Mouse (Mus musculus): Measurements from ENCODE around the gene Hnf1a. TPM values are rescaled to one million over a fixed set of nuclear protein-coding genes. Genes with fewer than 3 reads are reported as not detected.

Gene Hnf1a
- polyA plus RNA-seq, 1 experiment from 2014 or later: 6.8 TPM

DNA sequence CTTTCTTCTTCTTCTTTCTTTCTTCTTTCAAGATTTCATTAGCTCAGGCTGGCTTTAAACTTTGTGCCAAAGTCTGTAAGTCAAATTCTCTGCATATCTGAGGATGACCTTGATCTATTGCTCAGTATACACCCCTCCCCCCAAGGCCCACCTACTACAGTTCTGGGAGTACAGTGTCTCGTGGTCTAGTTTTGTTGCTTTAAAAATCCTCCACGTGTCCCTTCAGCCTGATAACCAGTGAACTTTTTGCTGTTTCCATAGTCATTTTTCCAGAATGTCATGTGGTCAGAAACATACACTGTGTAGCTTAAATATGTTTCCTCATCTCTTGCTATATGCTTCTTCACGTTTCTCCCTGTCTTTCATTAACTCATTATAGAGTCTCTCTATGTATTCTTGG, 39.1 kb upstream of the Hnf1a start:
- Histone ChIP-seq H3K27ac (ENCODE audit: low read depth, low read length) (no peak overlapping the region), H3K4me1 (ENCODE audit: control insufficient read depth, insufficient read depth, low read length) (peaks cover 19% of the 10 kb centered on the region), H3K9me3 (ENCODE audit: control insufficient read depth, low read length) (no peaks in the 10 kb centered on the region), H3K9ac (ENCODE audit: low read depth, low read length) (no peak overlapping the region), H3K4me3 (ENCODE audit: low read length) (peak overlapping the region; percentile 100), H3K36me3 (ENCODE audit: control insufficient read depth, insufficient read depth, low read length) (no peaks in the 10 kb centered on the region), H3K4me2 (replicated peaks; ENCODE audit: low read depth, low read length) (peak overlapping the region; percentile 75), H3K27me3 (ENCODE audit: control insufficient read depth, insufficient read depth, low read length) (no peaks in the 10 kb centered on the region)
- 49% methylated on average over 3 of the region's 3 CpGs for WGBS
- ATAC-seq (ENCODE audit: low FRiP score, low TSS enrichment): no peak

DNA sequence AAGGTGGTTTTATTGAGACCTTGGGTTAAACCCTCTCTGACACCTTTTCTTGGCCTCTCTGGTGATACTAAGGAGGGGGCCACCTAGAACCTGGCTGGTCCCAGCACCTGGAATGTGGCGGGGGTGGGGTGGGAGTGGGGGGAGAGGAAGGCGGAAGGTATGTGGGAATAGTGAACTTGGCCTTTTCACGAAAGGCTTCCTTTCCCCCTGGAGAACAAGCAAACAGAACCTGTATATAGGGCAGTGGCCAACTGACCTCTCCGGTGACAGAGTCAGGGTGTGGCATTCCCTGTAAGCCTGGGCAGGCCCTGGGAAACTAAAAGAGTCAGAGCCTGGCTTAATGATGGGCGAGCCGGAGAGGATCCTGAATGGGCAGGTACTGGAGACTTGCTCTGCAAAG, 38.2 kb upstream of the Hnf1a start:
- Histone ChIP-seq H3K36me3 (ENCODE audit: control insufficient read depth, insufficient read depth, low read length) (no peaks in the 10 kb centered on the region), H3K4me1 (ENCODE audit: control insufficient read depth, insufficient read depth, low read length) (peaks cover 19% of the 10 kb centered on the region), H3K4me3 (ENCODE audit: low read length) (no peak overlapping the region), H3K27me3 (ENCODE audit: control insufficient read depth, insufficient read depth, low read length) (no peaks in the 10 kb centered on the region), H3K27ac (ENCODE audit: low read depth, low read length) (no peak overlapping the region), H3K4me2 (replicated peaks; ENCODE audit: low read depth, low read length) (no peak overlapping the region), H3K9me3 (ENCODE audit: control insufficient read depth, low read length) (no peaks in the 10 kb centered on the region), H3K9ac (ENCODE audit: low read depth, low read length) (no peak overlapping the region)
- ATAC-seq (ENCODE audit: low FRiP score, low TSS enrichment): no peak
- WGBS: 88% methylated on average over 6 of the region's 6 CpGs

DNA sequence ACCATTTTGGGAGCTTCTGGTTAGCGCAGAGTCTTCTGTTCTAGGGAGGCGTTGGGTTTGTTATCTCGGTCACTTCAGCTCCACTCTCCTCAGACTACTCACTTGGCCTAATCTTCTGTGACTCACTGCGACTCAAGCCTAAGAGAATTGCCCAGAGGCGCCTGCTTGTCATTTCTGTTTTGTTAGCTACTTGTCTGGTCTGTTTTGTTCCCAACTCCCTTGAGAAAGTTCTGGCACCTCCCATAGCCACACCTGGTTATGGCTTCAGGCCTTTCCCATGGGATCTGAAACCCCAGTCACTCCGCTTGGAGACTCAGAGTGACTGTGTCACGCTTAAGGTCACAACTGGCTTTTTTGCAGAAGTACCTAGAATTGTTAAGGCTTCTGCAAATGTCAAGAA, 37.4 kb upstream of the Hnf1a start:
- Histone ChIP-seq H3K9me3 (ENCODE audit: control insufficient read depth, low read length) (no peaks in the 10 kb centered on the region), H3K4me1 (ENCODE audit: control insufficient read depth, insufficient read depth, low read length) (peaks cover 16% of the 10 kb centered on the region), H3K4me2 (replicated peaks; ENCODE audit: low read depth, low read length) (no peak overlapping the region), H3K27me3 (ENCODE audit: control insufficient read depth, insufficient read depth, low read length) (no peaks in the 10 kb centered on the region), H3K9ac (ENCODE audit: low read depth, low read length) (no peak overlapping the region), H3K36me3 (ENCODE audit: control insufficient read depth, insufficient read depth, low read length) (no peaks in the 10 kb centered on the region), H3K4me3 (ENCODE audit: low read length) (no peak overlapping the region), H3K27ac (ENCODE audit: low read depth, low read length) (no peak overlapping the region)
- no peak for ATAC-seq (ENCODE audit: low FRiP score, low TSS enrichment)
- 91% methylated on average over 7 of the region's 7 CpGs for WGBS

DNA sequence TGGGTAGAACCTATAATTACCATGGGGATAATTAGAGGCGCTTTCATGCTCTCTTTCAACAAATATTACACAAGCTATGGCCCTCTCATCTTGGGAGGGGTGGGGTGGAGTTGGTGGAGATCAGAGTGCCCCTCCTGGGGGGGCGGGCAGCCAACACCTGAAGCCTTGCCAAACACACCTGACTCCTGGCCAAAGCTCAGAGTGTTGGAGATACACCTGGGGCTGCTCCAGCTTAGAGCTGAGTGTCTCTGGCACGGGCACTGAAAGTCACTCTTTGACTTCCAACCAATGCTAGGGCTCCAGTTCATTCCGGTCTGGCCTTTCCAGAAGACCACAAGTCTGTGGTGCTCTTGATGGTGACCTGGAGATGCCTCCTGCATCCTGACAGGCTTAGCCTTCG, 36.9 kb upstream of the Hnf1a start:
- H3K27ac ChIP-seq (ENCODE audit: low read depth, low read length): no peak overlapping the region

DNA sequence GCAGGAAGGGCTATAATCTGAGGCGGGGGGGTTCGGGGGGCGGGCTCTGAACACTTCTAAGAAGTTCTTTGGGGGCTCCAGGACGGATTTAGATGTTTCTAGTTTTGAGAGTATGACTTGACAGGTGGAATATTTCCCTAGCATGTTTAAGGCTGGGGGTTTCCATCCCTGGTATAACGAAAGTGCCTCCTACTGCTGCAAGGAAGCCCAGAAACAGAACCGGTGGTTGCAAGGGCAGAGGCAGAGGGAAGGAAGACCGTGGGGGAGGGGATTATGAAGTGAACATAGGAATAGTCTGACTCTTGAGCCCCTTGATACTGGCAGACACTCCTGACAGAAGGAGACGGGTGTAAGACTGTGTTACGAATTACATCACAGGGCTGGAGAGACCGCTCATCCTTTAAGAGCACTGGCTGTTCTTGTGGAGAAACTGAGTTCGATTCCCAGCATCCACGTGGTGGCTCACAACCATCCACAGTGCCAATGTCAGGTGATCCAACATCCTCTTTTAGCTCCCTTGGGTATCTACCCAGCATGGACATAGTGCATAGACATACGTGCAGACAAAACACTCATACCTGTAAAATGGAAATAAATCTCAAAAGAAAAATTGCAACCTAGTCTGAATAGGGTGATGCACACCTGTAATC, 32.5 kb upstream of the Hnf1a start:
- no peaks in the 10 kb centered on the region for H3K36me3 ChIP-seq (ENCODE audit: control insufficient read depth, insufficient read depth, low read length)
- no peak overlapping the region for H3K27ac ChIP-seq (ENCODE audit: low read depth, low read length)
- no peaks in the 10 kb centered on the region for H3K9me3 ChIP-seq (ENCODE audit: control insufficient read depth, low read length)
- ATAC-seq (ENCODE audit: low FRiP score, low TSS enrichment): no peak
- 82% methylated on average over 13 of the region's 13 CpGs for WGBS
- H3K27me3 ChIP-seq (ENCODE audit: control insufficient read depth, insufficient read depth, low read length): no peaks in the 10 kb centered on the region
- H3K9ac ChIP-seq (ENCODE audit: low read depth, low read length): no peak overlapping the region; the same call in 1 of the 2 replicates
- H3K4me1 ChIP-seq (ENCODE audit: control insufficient read depth, insufficient read depth, low read length): no peaks in the 10 kb centered on the region
- no peak overlapping the region for H3K4me3 ChIP-seq (ENCODE audit: low read length)
- no peak overlapping the region for H3K4me2 ChIP-seq (replicated peaks; ENCODE audit: low read depth, low read length)

More for the DNA sequence above, 36.9 kb upstream of the Hnf1a start:
- ATAC-seq (ENCODE audit: low FRiP score, low TSS enrichment): no peak
- 86% methylated on average over 5 of the region's 5 CpGs for WGBS
- Histone ChIP-seq H3K4me3 (ENCODE audit: low read length) (no peak overlapping the region), H3K27me3 (ENCODE audit: control insufficient read depth, insufficient read depth, low read length) (no peaks in the 10 kb centered on the region), H3K4me1 (ENCODE audit: control insufficient read depth, insufficient read depth, low read length) (peaks cover 10% of the 10 kb centered on the region), H3K9me3 (ENCODE audit: control insufficient read depth, low read length) (no peaks in the 10 kb centered on the region), H3K4me2 (replicated peaks; ENCODE audit: low read depth, low read length) (no peak overlapping the region), H3K9ac (ENCODE audit: low read depth, low read length) (no peak overlapping the region), H3K36me3 (ENCODE audit: control insufficient read depth, insufficient read depth, low read length) (no peaks in the 10 kb centered on the region)

DNA sequence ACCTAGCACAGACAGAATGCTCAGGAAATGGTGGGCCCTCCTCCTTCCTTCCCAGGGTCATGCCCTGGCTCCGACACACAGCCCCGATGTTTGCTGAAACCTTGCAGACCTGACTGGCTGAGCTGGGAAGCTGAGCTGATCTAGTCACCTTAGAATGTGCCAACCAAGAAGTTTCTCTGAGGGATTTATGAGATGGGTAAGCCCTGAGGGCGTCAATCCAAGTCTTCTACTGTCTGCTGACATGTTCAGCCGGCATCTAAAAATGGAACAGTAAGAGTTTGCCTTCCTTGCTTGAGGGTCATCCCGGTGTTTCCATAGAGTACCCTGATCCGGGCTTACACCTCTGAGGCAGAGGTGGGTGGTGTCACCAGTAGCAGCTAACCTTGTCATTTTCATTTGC, 31.9 kb upstream of the Hnf1a start:
- no peak overlapping the region for H3K4me2 ChIP-seq (replicated peaks; ENCODE audit: low read depth, low read length)
- no peaks in the 10 kb centered on the region for H3K4me1 ChIP-seq (ENCODE audit: control insufficient read depth, insufficient read depth, low read length)
- H3K9ac ChIP-seq (ENCODE audit: low read depth, low read length): no peak overlapping the region; the same call in 1 of the 2 replicates
- H3K36me3 ChIP-seq (ENCODE audit: control insufficient read depth, insufficient read depth, low read length): no peaks in the 10 kb centered on the region
- no peaks in the 10 kb centered on the region for H3K27me3 ChIP-seq (ENCODE audit: control insufficient read depth, insufficient read depth, low read length)
- no peak for ATAC-seq (ENCODE audit: low FRiP score, low TSS enrichment)
- no peak overlapping the region for H3K4me3 ChIP-seq (ENCODE audit: low read length)
- 30% methylated on average over 6 of the region's 6 CpGs for WGBS
- H3K9me3 ChIP-seq (ENCODE audit: control insufficient read depth, low read length): no peaks in the 10 kb centered on the region
- H3K27ac ChIP-seq (ENCODE audit: low read depth, low read length): no peak overlapping the region

DNA sequence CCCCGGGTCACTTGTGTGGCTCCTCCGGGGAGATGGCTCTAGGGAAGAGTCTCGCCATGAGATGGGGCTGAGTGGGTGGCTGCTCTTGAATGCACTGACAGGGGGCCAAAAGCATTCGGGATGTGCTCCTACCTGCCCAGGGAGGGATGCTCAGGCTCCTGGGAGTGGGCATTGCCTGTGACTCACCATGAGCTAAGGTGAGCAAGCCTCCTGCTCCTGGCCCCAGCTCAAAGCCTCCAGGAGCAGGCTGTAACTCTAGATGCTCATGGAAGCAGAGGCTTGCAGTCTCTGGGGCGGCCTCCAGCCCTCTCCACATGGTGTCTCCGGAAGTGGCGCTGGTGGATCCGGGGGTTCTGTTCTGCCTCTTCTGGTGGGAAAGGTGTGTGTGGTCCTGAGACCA, 30.6 kb upstream of the Hnf1a start:
- 76% methylated on average over 8 of the region's 8 CpGs for WGBS
- ATAC-seq (ENCODE audit: low FRiP score, low TSS enrichment): no peak
- Histone ChIP-seq H3K27me3 (ENCODE audit: control insufficient read depth, insufficient read depth, low read length) (no peaks in the 10 kb centered on the region), H3K4me3 (ENCODE audit: low read length) (no peak overlapping the region), H3K9ac (ENCODE audit: low read depth, low read length) (no peak overlapping the region), H3K36me3 (ENCODE audit: control insufficient read depth, insufficient read depth, low read length) (no peaks in the 10 kb centered on the region), H3K27ac (ENCODE audit: low read depth, low read length) (no peak overlapping the region), H3K4me1 (ENCODE audit: control insufficient read depth, insufficient read depth, low read length) (no peaks in the 10 kb centered on the region), H3K9me3 (ENCODE audit: control insufficient read depth, low read length) (no peaks in the 10 kb centered on the region), H3K4me2 (replicated peaks; ENCODE audit: low read depth, low read length) (no peak overlapping the region)

DNA sequence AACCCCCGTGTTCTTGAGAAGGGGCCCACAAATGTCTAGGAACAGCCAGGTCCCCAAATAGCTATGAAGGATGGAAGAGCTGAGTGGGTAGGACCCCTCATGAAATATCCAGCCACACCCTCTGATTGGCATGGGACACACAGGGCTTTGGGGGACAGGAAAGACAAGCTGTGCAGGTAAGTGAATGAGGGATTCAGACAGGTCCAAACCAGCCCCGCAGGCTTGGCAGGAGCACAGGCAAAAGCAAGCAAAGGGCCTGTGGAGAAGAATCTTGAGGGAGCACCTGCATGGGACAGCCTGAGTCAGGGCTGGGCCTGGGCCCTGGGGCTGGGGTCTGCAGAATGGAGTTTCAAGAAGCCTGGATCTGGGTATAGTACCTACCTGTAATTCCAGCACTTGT, 29.6 kb upstream of the Hnf1a start:
- Histone ChIP-seq H3K4me2 (replicated peaks; ENCODE audit: low read depth, low read length) (no peak overlapping the region), H3K9me3 (ENCODE audit: control insufficient read depth, low read length) (no peaks in the 10 kb centered on the region), H3K36me3 (ENCODE audit: control insufficient read depth, insufficient read depth, low read length) (no peaks in the 10 kb centered on the region), H3K4me1 (ENCODE audit: control insufficient read depth, insufficient read depth, low read length) (no peaks in the 10 kb centered on the region), H3K27ac (ENCODE audit: low read depth, low read length) (no peak overlapping the region), H3K9ac (ENCODE audit: low read depth, low read length) (no peak overlapping the region), H3K27me3 (ENCODE audit: control insufficient read depth, insufficient read depth, low read length) (no peaks in the 10 kb centered on the region), H3K4me3 (ENCODE audit: low read length) (no peak overlapping the region)
- ATAC-seq (ENCODE audit: low FRiP score, low TSS enrichment): no peak
- 79% methylated on average over 2 of the region's 2 CpGs for WGBS

DNA sequence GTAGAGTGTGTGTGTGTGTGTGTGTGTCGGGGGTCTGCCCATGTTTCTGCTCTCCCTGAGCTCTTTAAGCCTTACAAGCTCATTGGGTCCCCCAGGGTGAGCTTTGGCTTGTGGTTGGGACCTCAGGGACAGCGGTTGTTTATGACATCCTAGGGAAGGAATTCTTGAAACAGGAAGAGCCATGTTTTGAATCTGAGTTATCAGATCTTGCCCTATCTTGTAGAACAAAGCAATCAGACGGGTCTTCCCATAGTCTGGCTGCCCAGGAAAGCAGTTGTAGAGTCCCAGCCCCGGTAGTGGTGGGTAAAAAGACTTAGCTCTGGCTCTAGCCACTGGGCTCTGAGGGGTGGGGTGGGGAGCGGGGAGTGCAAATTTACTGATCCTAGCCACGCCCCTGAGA, 26.4 kb upstream of the Hnf1a start:
- Histone ChIP-seq H3K27ac (ENCODE audit: low read depth, low read length) (no peak overlapping the region), H3K9ac (ENCODE audit: low read depth, low read length) (no peak overlapping the region), H3K27me3 (ENCODE audit: control insufficient read depth, insufficient read depth, low read length) (no peaks in the 10 kb centered on the region), H3K4me2 (replicated peaks; ENCODE audit: low read depth, low read length) (no peak overlapping the region), H3K4me1 (ENCODE audit: control insufficient read depth, insufficient read depth, low read length) (no peaks in the 10 kb centered on the region), H3K36me3 (ENCODE audit: control insufficient read depth, insufficient read depth, low read length) (no peaks in the 10 kb centered on the region), H3K4me3 (ENCODE audit: low read length) (no peak overlapping the region), H3K9me3 (ENCODE audit: control insufficient read depth, low read length) (no peaks in the 10 kb centered on the region)
- no peak for ATAC-seq (ENCODE audit: low FRiP score, low TSS enrichment)
- WGBS: 66% methylated on average over 6 of the region's 6 CpGs
